Mouse (Mus musculus) heart, embryonic 12.5 days (tissue): ENCODE data around the gene Sigirr. TPM values are rescaled to one million over a fixed set of nuclear protein-coding genes. Genes with fewer than 3 reads are reported as not detected.

Source experiments
- ATAC-seq: fragments of 200-750 bp; cut with Nextera tagmentation; 2 replicates; pipeline ENCODE4 v1.8.0; 2017; ENCODE audit warnings: moderate TSS enrichment, moderate library complexity; ENCODE audit not compliant: insufficient number of reproducible peaks, low FRiP score
- H3K27ac ChIP-seq: fragments of 300-500 bp; sonication (generic); 2 replicates; pipeline ENCODE4 v1.5.1; 2016; ENCODE audit warnings: mild to moderate bottlenecking, moderate library complexity; ENCODE audit not compliant: poor library complexity, severe bottlenecking
- H3K27me3 ChIP-seq: fragments of 300-500 bp; sonication (generic); replicated peaks from 2 replicates; pipeline ENCODE4 v1.6.1; 2016; ENCODE audit warnings: mild to moderate bottlenecking, moderate library complexity
- H3K36me3 ChIP-seq: fragments of 300-500 bp; sonication (generic); 2 replicates; pipeline ENCODE4 v1.6.1; 2016; ENCODE audit warnings: mild to moderate bottlenecking, moderate library complexity
- H3K4me1 ChIP-seq: fragments of 300-500 bp; sonication (generic); replicated peaks from 2 replicates; pipeline ENCODE4 v1.6.1; 2016; ENCODE audit warnings: mild to moderate bottlenecking
- H3K4me2 ChIP-seq: fragments of 300-500 bp; sonication (generic); 2 replicates; pipeline ENCODE4 v1.6.1; 2016; ENCODE audit warnings: mild to moderate bottlenecking, moderate library complexity
- H3K4me3 ChIP-seq: fragments of 300-500 bp; sonication (generic); 2 replicates; pipeline ENCODE4 v1.5.1; 2016; ENCODE audit warnings: mild to moderate bottlenecking
- H3K9ac ChIP-seq: fragments of 300-500 bp; sonication (generic); 2 replicates; pipeline ENCODE4 v1.6.1; 2016; ENCODE audit warnings: mild to moderate bottlenecking, moderate library complexity
- H3K9me3 ChIP-seq: fragments of 300-500 bp; sonication (generic); replicated peaks from 2 replicates; pipeline ENCODE4 v1.6.1; 2016; ENCODE audit warnings: mild to moderate bottlenecking, moderate library complexity
- WGBS: fragments of 180-500 bp; shearing (Covaris S2); methylation state at CpG from one replicate; pipeline ENCODE4 v1.1.7; 2016; 5-methylcytosine and 5-hydroxymethylcytosine counted together
- polyA plus RNA-seq: library from polyadenylated mRNA; unstranded; fragments of >200 nt; fragmentation: Nextera tagmentation; extraction: Ambion mirVana; gene quantifications from 2 replicates; pipeline ENCODE4 v1.2.1, GENCODE M21; 2016

Sigirr gene
- polyA plus RNA-seq, 1 experiment from 2014 or later: 2.9 TPM

DNA sequence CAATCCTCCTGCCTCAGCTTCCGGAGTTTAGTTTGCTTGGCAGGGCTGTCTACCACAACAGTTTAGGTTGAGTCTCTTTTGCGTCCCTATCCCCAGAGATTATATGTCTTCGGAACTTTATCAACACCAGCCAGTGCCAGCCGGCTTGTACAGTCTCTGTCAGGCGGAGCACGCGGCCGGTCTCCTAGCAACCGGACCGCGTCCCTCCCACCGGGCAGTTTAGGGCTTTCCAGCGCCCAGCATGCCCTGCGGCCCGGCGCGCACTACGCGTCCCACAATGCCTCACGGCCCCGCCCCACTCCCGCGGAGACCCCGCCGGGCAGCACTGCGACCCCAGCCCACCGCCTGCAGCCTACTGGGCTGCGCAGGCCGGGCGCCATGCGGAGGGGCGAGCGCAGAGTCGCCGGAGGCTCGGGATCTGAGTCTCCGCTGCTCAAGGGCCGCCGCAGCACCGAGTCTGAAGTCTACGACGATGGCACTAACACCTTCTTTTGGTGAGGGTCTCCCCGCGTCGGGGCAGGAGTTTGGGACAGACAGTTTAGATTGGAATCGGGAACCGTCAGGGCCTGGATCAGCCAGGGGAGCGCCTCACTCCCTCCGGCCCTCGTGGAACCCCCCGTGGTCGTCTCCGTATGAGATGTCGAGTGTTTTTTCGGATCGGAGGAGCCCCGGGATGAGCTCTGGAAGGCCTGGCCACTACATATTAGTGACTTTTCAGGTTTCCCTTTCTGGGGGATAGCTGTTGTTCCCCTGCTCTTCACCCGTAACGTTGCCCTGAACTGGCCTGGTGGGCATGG lies 30.9 kb upstream of the Sigirr start:
- H3K4me2 ChIP-seq: peak overlapping the region; percentile 92
- peak overlapping the region; percentile 29 for H3K27ac ChIP-seq
- WGBS: under 1% methylated on average over 59 of the region's 59 CpGs

GRCm38 (mm10) chr7:141123517-141123856 lies 23.1 kb upstream of the Sigirr start:
- 2% methylated on average over 14 of the region's 15 CpGs for WGBS
- no peak; the same call in 1 of the 2 replicates for ATAC-seq
- Histone ChIP-seq H3K27ac (peak overlapping the region; percentile 80), H3K4me1 (peaks cover 10% of the 10 kb centered on the region), H3K9me3 (no peaks in the 10 kb centered on the region), H3K27me3 (no peaks in the 10 kb centered on the region), H3K4me3 (peak overlapping the region; percentile 58), H3K9ac (peak overlapping the region; percentile 80), H3K36me3 (no peaks in the 10 kb centered on the region), H3K4me2 (peak overlapping the region; percentile 90)

More for the DNA sequence above, 30.9 kb upstream of the Sigirr start:
- Histone ChIP-seq H3K9me3 (no peaks in the 10 kb centered on the region), H3K4me3 (peak overlapping the region; percentile 96), H3K9ac (peak overlapping the region; percentile 97), H3K36me3 (peaks cover 17% of the 10 kb centered on the region), H3K27me3 (no peaks in the 10 kb centered on the region), H3K4me1 (peaks cover 15% of the 10 kb centered on the region)
- peak; percentile 99 for ATAC-seq

DNA sequence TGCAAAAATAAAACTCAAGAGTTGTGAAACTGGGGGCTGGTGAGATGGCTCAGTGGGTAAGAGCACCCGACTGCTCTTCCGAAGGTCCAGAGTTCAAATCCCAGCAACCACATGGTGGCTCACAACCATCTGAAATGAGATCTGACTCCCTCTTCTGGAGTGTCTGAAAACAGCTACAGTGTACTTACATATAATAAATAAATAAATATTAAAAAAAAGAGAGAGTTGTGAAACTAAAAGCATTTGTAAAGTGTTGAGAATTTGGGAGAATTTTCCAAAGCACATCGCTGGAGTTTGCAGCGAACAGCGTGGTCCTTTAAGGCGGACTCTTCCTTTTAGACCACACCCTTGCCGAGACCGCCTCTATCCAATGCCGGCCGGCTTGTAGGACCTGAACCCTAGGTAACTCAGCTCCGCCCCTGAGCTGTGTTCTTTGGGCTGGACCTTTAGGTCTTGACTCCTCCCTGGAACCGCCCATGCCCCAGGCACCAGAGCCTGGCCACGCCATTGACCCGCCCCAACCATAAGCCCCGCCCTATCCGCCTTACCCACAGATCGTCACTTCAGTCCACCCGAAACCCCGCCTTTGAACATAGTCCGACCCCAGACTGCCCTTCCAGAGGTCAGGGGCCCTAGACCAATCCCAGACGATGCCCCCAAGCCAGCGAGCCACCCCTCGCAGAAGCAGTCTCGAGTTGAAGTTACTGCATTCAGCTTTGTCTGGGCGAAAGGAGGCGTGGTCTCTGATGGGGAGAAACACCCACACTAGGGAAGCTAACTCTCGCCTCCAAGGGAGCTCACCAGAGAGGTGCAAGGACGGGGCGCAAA lies 22.5 kb upstream of the Sigirr start:
- Histone ChIP-seq H3K4me1 (peaks cover 10% of the 10 kb centered on the region), H3K9me3 (no peaks in the 10 kb centered on the region), H3K4me3 (peak overlapping the region; percentile 58), H3K27ac (peak overlapping the region; percentile 80), H3K9ac (peak overlapping the region; percentile 80), H3K36me3 (no peaks in the 10 kb centered on the region), H3K4me2 (peak overlapping the region; percentile 90), H3K27me3 (peaks cover 4% of the 10 kb centered on the region)
- ATAC-seq: peak; percentile 100
- WGBS: 2% methylated on average over 29 of the region's 29 CpGs

DNA sequence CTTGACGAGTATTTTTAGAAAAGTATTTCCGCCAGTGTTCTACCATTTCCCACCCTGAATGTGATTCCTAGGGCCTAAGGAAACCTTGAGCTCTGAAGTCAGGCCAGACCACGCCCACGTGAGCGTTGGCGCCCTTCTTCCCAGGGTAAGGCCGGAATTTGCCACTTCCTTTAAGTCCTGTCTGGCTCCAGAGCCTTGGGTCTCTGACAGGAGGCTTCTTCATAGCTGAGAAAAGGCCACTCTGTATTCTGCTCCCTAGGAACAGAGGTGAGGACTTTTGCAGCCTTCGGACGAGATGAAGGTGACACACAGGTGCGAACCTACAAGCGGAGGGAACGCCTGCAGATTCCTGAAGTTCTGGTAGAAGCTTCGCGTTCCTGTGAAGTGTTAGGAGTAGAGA lies 21.9 kb upstream of the Sigirr start, which contains the start of gene Ptdss2:
TSS of gene Ptdss2 (plus strand) at position 138 of the 400 bp plus-strand sequence.
- peaks cover 10% of the 10 kb centered on the region for H3K4me1 ChIP-seq
- H3K4me2 ChIP-seq: peak within 1 kb of the TSS; percentile 90
- no peaks in the 10 kb centered on the region for H3K36me3 ChIP-seq
- H3K9me3 ChIP-seq: no peaks in the 10 kb centered on the region
- H3K9ac ChIP-seq: peak within 1 kb of the TSS; percentile 80
- ATAC-seq: no peak
- peak within 1 kb of the TSS; percentile 80 for H3K27ac ChIP-seq
- WGBS: 34% methylated on average over 14 of the region's 14 CpGs
- peaks cover 10% of the 10 kb centered on the region for H3K27me3 ChIP-seq
- peak within 1 kb of the TSS; percentile 58 for H3K4me3 ChIP-seq

DNA sequence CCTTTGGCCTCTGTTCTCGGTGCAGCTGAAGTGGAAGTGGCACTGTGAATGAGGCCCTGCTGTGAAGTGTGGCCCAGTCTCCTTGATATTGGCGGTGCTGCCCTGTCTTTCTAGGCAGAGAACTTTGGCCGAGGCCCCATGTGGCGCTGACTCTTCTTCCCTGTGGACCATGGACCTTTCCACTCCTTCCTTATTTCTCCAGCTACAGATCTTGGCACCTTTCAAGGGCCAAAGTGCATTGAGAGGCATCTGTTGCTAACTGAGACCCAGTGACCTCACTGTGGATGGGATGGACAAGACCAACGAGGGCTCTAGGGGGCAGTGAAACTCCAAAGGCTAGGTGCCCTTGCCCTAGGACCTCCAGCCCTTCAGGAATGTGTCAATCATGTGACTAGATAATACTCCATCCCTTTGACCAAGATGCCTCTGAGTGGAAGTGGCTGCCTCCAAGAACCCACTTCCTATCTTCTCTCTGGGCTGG lies 20.7 kb upstream of the Sigirr start:
- WGBS: 73% methylated on average over 5 of the region's 5 CpGs
- Histone ChIP-seq H3K9me3 (no peaks in the 10 kb centered on the region), H3K4me2 (no peak overlapping the region), H3K36me3 (no peaks in the 10 kb centered on the region), H3K27me3 (peaks cover 22% of the 10 kb centered on the region), H3K4me1 (peaks cover 10% of the 10 kb centered on the region), H3K9ac (no peak overlapping the region), H3K4me3 (no peak overlapping the region), H3K27ac (no peak overlapping the region)
- no peak for ATAC-seq

DNA sequence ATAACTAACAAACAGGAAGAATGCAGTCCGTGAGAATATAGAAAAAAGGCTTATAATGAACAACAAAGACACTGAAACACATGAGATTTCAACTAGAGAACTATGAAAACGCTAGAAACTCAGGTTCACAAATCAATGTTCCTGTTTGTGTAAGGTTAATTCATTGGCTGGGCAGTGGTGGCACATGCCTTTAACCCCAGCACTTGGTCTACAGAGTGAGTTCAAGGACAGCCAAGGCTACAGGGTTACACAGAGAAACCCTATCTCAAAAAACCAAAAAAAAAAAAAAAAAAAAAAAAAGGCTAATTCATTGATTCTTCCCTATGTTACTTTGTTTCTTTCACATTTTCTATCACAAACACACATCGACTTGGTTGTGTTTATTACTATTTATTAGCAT lies 20.2 kb upstream of the Sigirr start:
- no peak overlapping the region for H3K9ac ChIP-seq
- no peak for ATAC-seq
- H3K27ac ChIP-seq: no peak overlapping the region
- H3K4me2 ChIP-seq: no peak overlapping the region
- peaks cover 10% of the 10 kb centered on the region for H3K4me1 ChIP-seq
- peaks cover 27% of the 10 kb centered on the region for H3K27me3 ChIP-seq
- WGBS: 86% methylated on average over 3 of the region's 3 CpGs
- no peaks in the 10 kb centered on the region for H3K36me3 ChIP-seq
- no peak overlapping the region for H3K4me3 ChIP-seq
- H3K9me3 ChIP-seq: no peaks in the 10 kb centered on the region

- no peak overlapping the region for H3K4me2 ChIP-seq
- H3K4me1 ChIP-seq: peaks cover 10% of the 10 kb centered on the region
- no peak overlapping the region for H3K4me3 ChIP-seq
- no peak for ATAC-seq
- no peaks in the 10 kb centered on the region for H3K9me3 ChIP-seq
- H3K27me3 ChIP-seq: peaks cover 30% of the 10 kb centered on the region
- no peaks in the 10 kb centered on the region for H3K36me3 ChIP-seq
- no peak overlapping the region for H3K27ac ChIP-seq
- H3K9ac ChIP-seq: no peak overlapping the region
- WGBS: 54% methylated on average over 3 of the region's 3 CpGs
These were observed 19.1 kb upstream of the Sigirr start for GRCm38 (mm10) chr7:141119487-141119886.

- H3K4me1 ChIP-seq: peaks cover 5% of the 10 kb centered on the region
- no peak for ATAC-seq
- H3K9me3 ChIP-seq: no peaks in the 10 kb centered on the region
- peaks cover 30% of the 10 kb centered on the region for H3K27me3 ChIP-seq
- no peak within 1 kb of the TSS for H3K27ac ChIP-seq
- WGBS: 9% methylated on average over 9 of the region's 9 CpGs
- no peak within 1 kb of the TSS for H3K9ac ChIP-seq
- no peak within 1 kb of the TSS for H3K4me2 ChIP-seq
- H3K36me3 ChIP-seq: no peaks in the 10 kb centered on the region
- H3K4me3 ChIP-seq: no peak within 1 kb of the TSS
These were observed 17.3 kb upstream of the Sigirr start, which contains the start of gene Ano9 for GRCm38 (mm10) chr7:141117636-141118035. Gene Ano9 (minus strand): TSS chr7:141117806.

- peaks cover 30% of the 10 kb centered on the region for H3K27me3 ChIP-seq
- 84% methylated on average over 9 of the region's 9 CpGs for WGBS
- no peaks in the 10 kb centered on the region for H3K4me1 ChIP-seq
- H3K36me3 ChIP-seq: no peaks in the 10 kb centered on the region
- no peak overlapping the region for H3K9ac ChIP-seq
- no peak for ATAC-seq
- H3K4me2 ChIP-seq: no peak overlapping the region
- H3K4me3 ChIP-seq: no peak overlapping the region
- no peak overlapping the region for H3K27ac ChIP-seq
- H3K9me3 ChIP-seq: no peaks in the 10 kb centered on the region
These were observed 15.5 kb upstream of the Sigirr start for GRCm38 (mm10) chr7:141115874-141116273.

DNA sequence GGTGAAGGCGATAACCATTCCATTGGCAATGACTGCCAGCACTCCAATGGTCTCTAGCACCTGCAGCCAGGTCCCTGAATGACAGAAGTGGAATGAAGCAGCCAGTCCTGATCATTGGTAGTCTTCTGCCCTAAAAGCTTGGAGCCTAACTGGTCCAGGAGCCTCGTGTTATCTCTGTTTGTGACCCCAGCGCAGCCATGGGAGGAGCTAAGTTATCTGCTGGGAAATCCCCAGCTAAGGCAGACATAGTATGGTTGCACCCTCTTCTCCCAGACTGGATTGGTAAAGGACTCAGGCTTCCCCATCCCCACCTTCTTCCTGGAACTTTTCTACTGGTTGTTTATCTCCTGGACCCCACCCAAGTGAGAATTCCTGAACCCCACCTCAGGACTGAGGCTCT lies 2.8 kb upstream of the Sigirr start:
- H3K9me3 ChIP-seq: no peaks in the 10 kb centered on the region
- H3K27ac ChIP-seq: no peak overlapping the region
- H3K4me2 ChIP-seq: no peak overlapping the region
- no peak overlapping the region for H3K9ac ChIP-seq
- H3K27me3 ChIP-seq: peaks cover 47% of the 10 kb centered on the region
- peaks cover 11% of the 10 kb centered on the region for H3K4me1 ChIP-seq
- H3K4me3 ChIP-seq: no peak overlapping the region
- H3K36me3 ChIP-seq: no peaks in the 10 kb centered on the region
- WGBS: 51% methylated on average over 3 of the region's 3 CpGs
- no peak for ATAC-seq

DNA sequence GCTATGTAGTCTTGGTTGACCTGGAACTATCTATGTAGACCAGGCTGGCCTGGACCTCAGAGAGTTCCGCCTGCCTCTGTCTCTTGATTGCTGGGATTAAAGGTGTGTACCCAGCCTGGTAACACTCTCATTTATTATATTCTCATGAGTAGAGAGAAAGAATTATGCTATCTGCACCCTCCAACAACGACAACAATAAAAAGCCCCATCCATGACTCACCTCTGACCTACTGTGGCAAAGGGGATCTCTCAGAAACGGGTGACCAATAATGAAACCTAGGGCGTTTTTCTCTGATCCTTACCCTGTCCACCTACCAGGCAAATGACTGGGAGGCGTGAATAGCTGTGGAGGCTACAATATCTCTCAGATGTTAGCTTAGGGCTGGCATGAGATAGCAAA lies 3.2 kb downstream of the Sigirr start:
- 72% methylated on average over 5 of the region's 5 CpGs for WGBS
- no peaks in the 10 kb centered on the region for H3K9me3 ChIP-seq

More for the DNA sequence above, 3.2 kb downstream of the Sigirr start:
- no peak overlapping the region for H3K27ac ChIP-seq
- no peaks in the 10 kb centered on the region for H3K36me3 ChIP-seq
- ATAC-seq: no peak
- H3K4me2 ChIP-seq: no peak overlapping the region
- peaks cover 62% of the 10 kb centered on the region for H3K27me3 ChIP-seq
- no peak overlapping the region for H3K9ac ChIP-seq
- H3K4me3 ChIP-seq: no peak overlapping the region
- H3K4me1 ChIP-seq: peaks cover 17% of the 10 kb centered on the region
